Mouse (Mus musculus) olfactory bulb, adult 2 months (tissue): ENCODE results near the gene Gipr.

Experiments
- CTCF ChIP-seq: fragments of 200-500 bp; IDR thresholded peaks from 2 replicates; pipeline ENCODE4 v1.5.1; 2012; ENCODE audit warnings: low read depth, mild to moderate bottlenecking, low read length, moderate library complexity; ENCODE audit not compliant: insufficient read depth
- POLR2A ChIP-seq: fragments of 200-500 bp; IDR thresholded peaks from 2 replicates; pipeline ENCODE4 v1.6.1; 2012; ENCODE audit warnings: mild to moderate bottlenecking, low read depth, low read length, moderate library complexity; ENCODE audit not compliant: insufficient read depth

DNA sequence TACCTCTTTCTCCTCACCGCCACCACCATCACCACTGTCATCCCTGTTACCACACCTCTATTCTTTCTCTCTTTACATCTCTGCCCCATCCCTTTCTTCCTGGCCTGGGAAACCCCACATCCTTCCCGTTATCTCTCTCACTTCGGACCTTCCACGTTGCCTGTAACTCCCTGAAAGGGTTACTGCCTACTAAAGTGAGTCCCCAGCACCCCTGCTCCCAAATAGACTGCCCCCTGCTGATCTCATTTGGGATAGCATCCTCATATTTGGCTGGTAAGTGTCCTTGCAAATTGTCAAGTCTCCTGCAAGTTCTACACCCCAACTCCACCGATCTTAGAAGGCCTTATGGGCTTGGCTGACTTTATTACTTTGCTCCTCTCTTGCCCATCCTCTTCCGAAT, 30.7 kb upstream of the Gipr start:
- no peak for TF ChIP-seq POLR2A
- peak; percentile 52; the same call in 1 of the 2 replicates for TF ChIP-seq CTCF
